Mouse (Mus musculus): ENCODE data around the gene Stk19. TPM values are rescaled to one million over a fixed set of nuclear protein-coding genes. Genes with fewer than 3 reads are reported as not detected.

Gene Stk19
- 33.1 and 34.3 TPM in 2 replicates for polyA plus RNA-seq (2015; fragmentation: Nextera tagmentation; extraction: Ambion mirVana)

GRCm38 (mm10) chr17:34836856-34837221 is at the start of gene Stk19, which contains the start of gene Dxo:
Gene Stk19 (minus strand): TSS chr17:34836945.
Gene Dxo (plus strand): TSS chr17:34837019.

DNA sequence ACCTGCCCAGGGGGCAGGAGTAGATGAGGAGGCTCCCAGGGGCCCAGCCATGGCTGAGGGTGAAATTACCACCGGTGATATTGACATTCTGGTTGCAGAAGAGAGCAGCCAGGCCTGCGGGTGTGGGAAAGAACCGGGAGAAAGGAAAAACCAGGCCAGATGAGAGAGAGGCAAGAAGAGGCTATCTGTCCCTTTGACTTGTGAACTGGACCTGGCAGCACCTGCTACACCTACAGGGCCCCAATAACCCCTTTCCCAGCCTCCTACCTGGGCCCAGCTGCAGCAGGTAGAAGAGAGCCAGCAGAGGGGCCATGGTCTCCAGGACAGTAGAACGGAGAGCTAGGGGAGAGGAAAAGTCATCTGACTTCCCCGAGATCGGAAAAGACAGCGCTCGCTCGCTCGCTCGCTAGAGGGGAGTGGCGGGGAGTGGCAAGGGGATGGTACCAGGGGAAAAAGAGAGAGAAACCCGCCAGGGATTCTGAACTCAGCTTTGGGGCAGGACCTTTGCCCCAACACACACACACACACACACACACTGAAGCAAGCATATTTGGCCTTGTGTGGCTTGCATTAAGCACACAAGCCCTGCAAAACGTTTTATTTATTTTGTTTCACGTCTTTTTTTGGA is 45.1 kb upstream of the Stk19 start, which contains the start of gene Gm20547:
Gene Gm20547 (minus strand): TSS at position 360 of the 628 bp plus-strand sequence.

GRCm38 (mm10) chr17:34879336-34879879 is 42.7 kb upstream of the Stk19 start, which contains the start of gene Zbtb12:
Gene Zbtb12 (plus strand): TSS chr17:34879483.

GRCm38 (mm10) chr17:34862416-34863081 is 25.8 kb upstream of the Stk19 start, which contains the start of gene Cfb:
Gene Cfb (minus strand): TSS chr17:34862518.

GRCm38 (mm10) chr17:34849722-34850516 is 13.2 kb upstream of the Stk19 start, which contains the start of the genes Skiv2l and Nelfe:
Gene Skiv2l (minus strand): TSS chr17:34850210.
Gene Nelfe (plus strand): TSS chr17:34850391.

DNA sequence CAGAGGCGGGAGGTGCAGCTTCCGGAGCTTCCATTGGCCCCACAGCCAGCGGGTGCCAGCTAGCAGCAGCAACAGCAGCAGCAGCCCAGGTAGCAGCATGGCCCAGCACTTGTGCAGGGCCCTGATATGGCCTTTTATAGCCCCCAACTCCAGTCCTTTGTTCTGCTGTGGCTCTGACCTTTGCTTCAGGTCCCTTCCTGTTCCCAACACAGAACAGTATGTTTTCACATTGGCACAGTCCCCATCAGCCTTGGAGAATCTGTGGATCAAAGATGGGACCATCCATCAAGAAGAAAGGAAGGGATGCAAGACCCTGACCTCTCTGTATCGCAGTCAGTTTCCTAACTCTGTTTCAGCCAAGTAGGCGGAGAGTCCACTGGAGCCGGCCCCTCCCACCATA is 32.4 kb downstream of the Stk19 start, which contains the start of gene Cyp21a1:
Gene Cyp21a1 (minus strand): TSS at position 261 of the 400 bp plus-strand sequence.

Other genes starting within 250 kb of the Stk19 start
- 43.9 and 63.3 TPM in 2 replicates for gene Gpsm3, start 247.1 kb downstream of the Stk19 start, polyA plus RNA-seq (2015; fragmentation: Nextera tagmentation; extraction: Ambion mirVana)
- gene Pbx2, start 245.7 kb downstream of the Stk19 start, polyA plus RNA-seq (2015; fragmentation: Nextera tagmentation; extraction: Ambion mirVana), result 7.4 and 9.3 TPM in 2 replicates
- gene Ager, start 239.1 kb downstream of the Stk19 start, polyA plus RNA-seq (2015; fragmentation: Nextera tagmentation; extraction: Ambion mirVana), result 2.8 and 3.9 TPM in 2 replicates
- 70.9 and 75.6 TPM in 2 replicates for gene Rnf5, start 233.3 kb downstream of the Stk19 start, polyA plus RNA-seq (2015; fragmentation: Nextera tagmentation; extraction: Ambion mirVana)
- gene Agpat1, start 232.7 kb downstream of the Stk19 start, polyA plus RNA-seq (2015; fragmentation: Nextera tagmentation; extraction: Ambion mirVana), result 22.9 and 23.1 TPM in 2 replicates
- 2.1 and 2.8 TPM in 2 replicates for gene Egfl8, start 221.0 kb downstream of the Stk19 start, polyA plus RNA-seq (2015; fragmentation: Nextera tagmentation; extraction: Ambion mirVana)
- 10.5 and 14.2 TPM in 2 replicates for gene Ppt2, start 208.4 kb downstream of the Stk19 start, polyA plus RNA-seq (2015; fragmentation: Nextera tagmentation; extraction: Ambion mirVana)
- 0.11 and 0.19 TPM in 2 replicates for gene Prrt1, start 207.4 kb downstream of the Stk19 start, polyA plus RNA-seq (2015; fragmentation: Nextera tagmentation; extraction: Ambion mirVana)
- 6.8 and 8.6 TPM in 2 replicates for gene Fkbpl, start 192.2 kb downstream of the Stk19 start, polyA plus RNA-seq (2015; fragmentation: Nextera tagmentation; extraction: Ambion mirVana)
- 18.6 and 26.1 TPM in 2 replicates for gene Atf6b, start 189.8 kb downstream of the Stk19 start, polyA plus RNA-seq (2015; fragmentation: Nextera tagmentation; extraction: Ambion mirVana)
- 2.2 and 3.9 TPM in 2 replicates for gene Tnxb, start 166.4 kb downstream of the Stk19 start, polyA plus RNA-seq (2015; fragmentation: Nextera tagmentation; extraction: Ambion mirVana)
- 2.7 and 2.8 TPM in 2 replicates for gene C4b, start 93.1 kb downstream of the Stk19 start, polyA plus RNA-seq (2015; fragmentation: Nextera tagmentation; extraction: Ambion mirVana)
- gene Cyp21a1, start 32.4 kb downstream of the Stk19 start, polyA plus RNA-seq (2015; fragmentation: Nextera tagmentation; extraction: Ambion mirVana), result not detected in 2 replicates
- 32.9 and 33.7 TPM in 2 replicates for gene Dxo, start 74 bp upstream of the Stk19 start, polyA plus RNA-seq (2015; fragmentation: Nextera tagmentation; extraction: Ambion mirVana)
- gene Skiv2l, start 13.3 kb upstream of the Stk19 start, polyA plus RNA-seq (2015; fragmentation: Nextera tagmentation; extraction: Ambion mirVana), result 22.8 and 27.9 TPM in 2 replicates
- gene Nelfe, start 13.4 kb upstream of the Stk19 start, polyA plus RNA-seq (2015; fragmentation: Nextera tagmentation; extraction: Ambion mirVana), result 49.8 and 51.5 TPM in 2 replicates
- 5.7 and 8.3 TPM in 2 replicates for gene Cfb, start 25.6 kb upstream of the Stk19 start, polyA plus RNA-seq (2015; fragmentation: Nextera tagmentation; extraction: Ambion mirVana)
- gene Zbtb12, start 42.5 kb upstream of the Stk19 start, polyA plus RNA-seq (2015; fragmentation: Nextera tagmentation; extraction: Ambion mirVana), result 0.99 and 1.2 TPM in 2 replicates
- gene Gm20547, start 45.1 kb upstream of the Stk19 start, polyA plus RNA-seq (2015; fragmentation: Nextera tagmentation; extraction: Ambion mirVana), result not detected in 2 replicates
- gene C2, start 61.3 kb upstream of the Stk19 start, polyA plus RNA-seq (2015; fragmentation: Nextera tagmentation; extraction: Ambion mirVana), result 7.5 and 11.8 TPM in 2 replicates
- gene Ehmt2, start 61.5 kb upstream of the Stk19 start, polyA plus RNA-seq (2015; fragmentation: Nextera tagmentation; extraction: Ambion mirVana), result 26.6 and 32.9 TPM in 2 replicates
- 0.08 and 0.25 TPM in 2 replicates for gene Slc44a4, start 77.5 kb upstream of the Stk19 start, polyA plus RNA-seq (2015; fragmentation: Nextera tagmentation; extraction: Ambion mirVana)
- 15.6 and 21.0 TPM in 2 replicates for gene Neu1, start 94.3 kb upstream of the Stk19 start, polyA plus RNA-seq (2015; fragmentation: Nextera tagmentation; extraction: Ambion mirVana)
- 0.13 and 0.32 TPM in 2 replicates for gene Hspa1b, start 122.3 kb upstream of the Stk19 start, polyA plus RNA-seq (2015; fragmentation: Nextera tagmentation; extraction: Ambion mirVana)
- gene Gm20481, start 133.0 kb upstream of the Stk19 start, polyA plus RNA-seq (2015; fragmentation: Nextera tagmentation; extraction: Ambion mirVana), result not detected in 2 replicates
- gene Hspa1a, start 135.2 kb upstream of the Stk19 start, polyA plus RNA-seq (2015; fragmentation: Nextera tagmentation; extraction: Ambion mirVana), result 1.7 and 1.8 TPM in 2 replicates
- gene Hspa1l, start 135.8 kb upstream of the Stk19 start, polyA plus RNA-seq (2015; fragmentation: Nextera tagmentation; extraction: Ambion mirVana), result 0.23 and 0.30 TPM in 2 replicates
- 138 and 160 TPM in 2 replicates for gene Lsm2, start 144.9 kb upstream of the Stk19 start, polyA plus RNA-seq (2015; fragmentation: Nextera tagmentation; extraction: Ambion mirVana)
- 104 and 108 TPM in 2 replicates for gene Vars, start 164.0 kb upstream of the Stk19 start, polyA plus RNA-seq (2015; fragmentation: Nextera tagmentation; extraction: Ambion mirVana)
- 0.40 and 0.49 TPM in 2 replicates for gene Vwa7, start 179.6 kb upstream of the Stk19 start, polyA plus RNA-seq (2015; fragmentation: Nextera tagmentation; extraction: Ambion mirVana)
- 19.7 and 23.0 TPM in 2 replicates for gene Sapcd1, start 191.1 kb upstream of the Stk19 start, polyA plus RNA-seq (2015; fragmentation: Nextera tagmentation; extraction: Ambion mirVana)
- gene Msh5, start 209.8 kb upstream of the Stk19 start, polyA plus RNA-seq (2015; fragmentation: Nextera tagmentation; extraction: Ambion mirVana), result 6.9 and 8.1 TPM in 2 replicates
- 245 and 258 TPM in 2 replicates for gene Clic1, start 213.0 kb upstream of the Stk19 start, polyA plus RNA-seq (2015; fragmentation: Nextera tagmentation; extraction: Ambion mirVana)
- 52.0 and 69.5 TPM in 2 replicates for gene Ddah2, start 222.1 kb upstream of the Stk19 start, polyA plus RNA-seq (2015; fragmentation: Nextera tagmentation; extraction: Ambion mirVana)
- 0.17 TPM in 1 of 2 replicates, not detected in the other for gene Ly6g6c, start 228.4 kb upstream of the Stk19 start, polyA plus RNA-seq (2015; fragmentation: Nextera tagmentation; extraction: Ambion mirVana)
- gene Mpig6b, start 229.2 kb upstream of the Stk19 start, polyA plus RNA-seq (2015; fragmentation: Nextera tagmentation; extraction: Ambion mirVana), result 2.5 and 3.1 TPM in 2 replicates
- 0.23 and 0.47 TPM in 2 replicates for gene Ly6g6e, start 240.0 kb upstream of the Stk19 start, polyA plus RNA-seq (2015; fragmentation: Nextera tagmentation; extraction: Ambion mirVana)
- 1.2 and 2.1 TPM in 2 replicates for gene Ly6g6d, start 241.1 kb upstream of the Stk19 start, polyA plus RNA-seq (2015; fragmentation: Nextera tagmentation; extraction: Ambion mirVana)
- 1.4 and 2.2 TPM in 2 replicates for gene Ly6g6f, start 248.7 kb upstream of the Stk19 start, polyA plus RNA-seq (2015; fragmentation: Nextera tagmentation; extraction: Ambion mirVana)